Mouse (Mus musculus): ENCODE measurements around the gene Olfr1270.
"Not testable (repeated sequence)": the region's sequence is repeated elsewhere in the genome, so short reads cannot be mapped to it uniquely, and the experiment has no call there.

GRCm38 (mm10) chr2:90186082-90186481, 33.2 kb upstream of the Olfr1270 start:
- TF ChIP-seq CTCF (IDR thresholded peaks at IDR 0.05; ENCODE audit: extremely low read depth, insufficient read depth, insufficient read length, insufficient replicate concordance); POLR2A (IDR thresholded peaks at IDR 0.05; ENCODE audit: low read depth, low read length): not testable (repeated sequence)

Measured in spleen, adult 2 months (tissue).